Mouse (Mus musculus) megakaryocyte, embryonic 14.5 days (primary cell): ENCODE data around the gene Chmp3. TPM values are rescaled to one million over a fixed set of nuclear protein-coding genes. Genes with fewer than 3 reads are reported as not detected.

Source experiments
- H3K27me3 ChIP-seq: replicated peaks from 2 replicates; pipeline ENCODE3; 2012; ENCODE audit warnings: inconsistent platforms
- H3K36me3 ChIP-seq: replicated peaks from 2 replicates; pipeline ENCODE3; 2012; ENCODE audit warnings: low read length, inconsistent platforms, mixed read lengths
- H3K4me1 ChIP-seq: 2 replicates; pipeline ENCODE4 v1.6.1; 2012; ENCODE audit warnings: inconsistent platforms
- H3K4me3 ChIP-seq: replicated peaks from 2 replicates; pipeline ENCODE3; 2012; ENCODE audit warnings: moderate library complexity, mild to moderate bottlenecking, inconsistent platforms
- H3K9me3 ChIP-seq: 2 replicates; pipeline ENCODE4 v1.6.1; 2012; ENCODE audit warnings: inconsistent platforms
- FLI1 ChIP-seq: IDR thresholded peaks from 2 replicates; pipeline ENCODE4 v1.6.1; 2012; ENCODE audit warnings: low read length, inconsistent platforms, mixed read lengths
- GATA1 ChIP-seq: IDR thresholded peaks from 3 replicates; pipeline ENCODE4 v1.6.1; 2012; ENCODE audit warnings: mixed read lengths, low read length, inconsistent platforms, borderline replicate concordance
- polyA plus RNA-seq: library from polyadenylated mRNA; stranded (reverse); fragments of >175 nt; gene quantifications from 2 replicates; pipeline ENCODE4 v1.2.3, GENCODE M21; 2012; ENCODE audit warnings: low replicate concordance; ENCODE audit not compliant: insufficient read depth

Gene Chmp3
- polyA plus RNA-seq, 1 experiment = 33.8 TPM

GRCm38 (mm10) chr6:71590154-71590553 is 46.6 kb downstream of the Chmp3 start:
- no peak for TF ChIP-seq GATA1
- TF ChIP-seq FLI1 = no peak
- Histone ChIP-seq H3K36me3 (peaks cover 96% of the 10 kb centered on the region), H3K4me3 (no peak overlapping the region), H3K4me1 (no peaks in the 10 kb centered on the region), H3K9me3 (no peaks in the 10 kb centered on the region), H3K27me3 (no peaks in the 10 kb centered on the region)

GRCm38 (mm10) chr6:71607756-71608155 is 64.2 kb downstream of the Chmp3 start:
- no peak for TF ChIP-seq FLI1
- H3K9me3 ChIP-seq = no peaks in the 10 kb centered on the region
- H3K27me3 ChIP-seq = no peaks in the 10 kb centered on the region
- H3K4me3 ChIP-seq = no peak overlapping the region
- H3K36me3 ChIP-seq = peaks cover 97% of the 10 kb centered on the region
- H3K4me1 ChIP-seq = peaks cover 8% of the 10 kb centered on the region; the same call in 1 of the 2 replicates

- H3K36me3 ChIP-seq = peaks cover 97% of the 10 kb centered on the region
- H3K27me3 ChIP-seq = no peaks in the 10 kb centered on the region
- peaks cover 8% of the 10 kb centered on the region; the same call in 1 of the 2 replicates for H3K4me1 ChIP-seq
- no peaks in the 10 kb centered on the region for H3K9me3 ChIP-seq
- no peak for TF ChIP-seq FLI1
- no peak for TF ChIP-seq GATA1
- no peak overlapping the region for H3K4me3 ChIP-seq
Measured at GRCm38 (mm10) chr6:71608994-71609393, 65.4 kb downstream of the Chmp3 start.

GRCm38 (mm10) chr6:71609968-71610367 is 66.4 kb downstream of the Chmp3 start:
- H3K4me1 ChIP-seq = peaks cover 8% of the 10 kb centered on the region; the same call in 1 of the 2 replicates
- peaks cover 98% of the 10 kb centered on the region for H3K36me3 ChIP-seq
- no peak overlapping the region for H3K4me3 ChIP-seq
- TF ChIP-seq FLI1 = no peak
- TF ChIP-seq GATA1 = no peak
- no peaks in the 10 kb centered on the region for H3K27me3 ChIP-seq
- no peaks in the 10 kb centered on the region for H3K9me3 ChIP-seq

GRCm38 (mm10) chr6:71613225-71613624 is 69.6 kb downstream of the Chmp3 start:
- no peak for TF ChIP-seq FLI1
- TF ChIP-seq GATA1 = no peak
- Histone ChIP-seq H3K4me1 (peaks cover 10% of the 10 kb centered on the region), H3K4me3 (no peak overlapping the region), H3K27me3 (no peaks in the 10 kb centered on the region), H3K9me3 (no peaks in the 10 kb centered on the region), H3K36me3 (peaks cover 100% of the 10 kb centered on the region)

GRCm38 (mm10) chr6:71616959-71617358 is 73.4 kb downstream of the Chmp3 start:
- no peak overlapping the region for H3K4me3 ChIP-seq

GRCm38 (mm10) chr6:71621551-71621950 is 78.0 kb downstream of the Chmp3 start:
- no peak for TF ChIP-seq FLI1
- TF ChIP-seq GATA1 = no peak
- H3K4me1 ChIP-seq = peaks cover 14% of the 10 kb centered on the region
- no peaks in the 10 kb centered on the region for H3K27me3 ChIP-seq
- no peaks in the 10 kb centered on the region for H3K9me3 ChIP-seq
- peaks cover 99% of the 10 kb centered on the region for H3K36me3 ChIP-seq
- no peak overlapping the region for H3K4me3 ChIP-seq

More at GRCm38 (mm10) chr6:71616959-71617358, 73.4 kb downstream of the Chmp3 start:
- no peaks in the 10 kb centered on the region for H3K27me3 ChIP-seq
- TF ChIP-seq GATA1 = no peak
- no peak for TF ChIP-seq FLI1
- H3K9me3 ChIP-seq = no peaks in the 10 kb centered on the region
- peaks cover 10% of the 10 kb centered on the region for H3K4me1 ChIP-seq
- H3K36me3 ChIP-seq = peaks cover 100% of the 10 kb centered on the region

- TF ChIP-seq FLI1 (no peak), GATA1 (no peak)
- Histone ChIP-seq H3K36me3 (peaks cover 99% of the 10 kb centered on the region), H3K27me3 (no peaks in the 10 kb centered on the region), H3K4me1 (peaks cover 10% of the 10 kb centered on the region), H3K9me3 (no peaks in the 10 kb centered on the region), H3K4me3 (no peak overlapping the region)
Measured at GRCm38 (mm10) chr6:71621981-71622380, 78.4 kb downstream of the Chmp3 start.

GRCm38 (mm10) chr6:71624723-71625122 is 81.1 kb downstream of the Chmp3 start:
- Histone ChIP-seq H3K9me3 (no peaks in the 10 kb centered on the region), H3K4me1 (peaks cover 28% of the 10 kb centered on the region), H3K27me3 (no peaks in the 10 kb centered on the region), H3K36me3 (peaks cover 98% of the 10 kb centered on the region), H3K4me3 (no peak overlapping the region)
- TF ChIP-seq FLI1 = no peak
- TF ChIP-seq GATA1 = no peak

- Histone ChIP-seq H3K9me3 (no peaks in the 10 kb centered on the region), H3K4me3 (no peak overlapping the region), H3K36me3 (peaks cover 98% of the 10 kb centered on the region), H3K4me1 (peaks cover 40% of the 10 kb centered on the region), H3K27me3 (no peaks in the 10 kb centered on the region)
- no peak for TF ChIP-seq GATA1
- TF ChIP-seq FLI1 = no peak
Measured at GRCm38 (mm10) chr6:71625984-71626383, 82.4 kb downstream of the Chmp3 start.

- H3K4me3 ChIP-seq = no peak overlapping the region
- no peaks in the 10 kb centered on the region for H3K9me3 ChIP-seq
- H3K36me3 ChIP-seq = peaks cover 89% of the 10 kb centered on the region
- H3K27me3 ChIP-seq = no peaks in the 10 kb centered on the region
- no peak for TF ChIP-seq FLI1
- no peak for TF ChIP-seq GATA1
- H3K4me1 ChIP-seq = peaks cover 43% of the 10 kb centered on the region
Measured at GRCm38 (mm10) chr6:71627325-71627724, 83.7 kb downstream of the Chmp3 start.
